Mouse (Mus musculus): ENCODE measurements around the gene Zan. TPM values are rescaled to one million over a fixed set of nuclear protein-coding genes. Genes with fewer than 3 reads are reported as not detected.
"Not testable (repeated sequence)": the region's sequence is repeated elsewhere in the genome, so short reads cannot be mapped to it uniquely, and the experiment has no call there.

Gene Zan
- total RNA-seq, 2 experiments from 2014 or later: 0.02 to 0.05 TPM

DNA sequence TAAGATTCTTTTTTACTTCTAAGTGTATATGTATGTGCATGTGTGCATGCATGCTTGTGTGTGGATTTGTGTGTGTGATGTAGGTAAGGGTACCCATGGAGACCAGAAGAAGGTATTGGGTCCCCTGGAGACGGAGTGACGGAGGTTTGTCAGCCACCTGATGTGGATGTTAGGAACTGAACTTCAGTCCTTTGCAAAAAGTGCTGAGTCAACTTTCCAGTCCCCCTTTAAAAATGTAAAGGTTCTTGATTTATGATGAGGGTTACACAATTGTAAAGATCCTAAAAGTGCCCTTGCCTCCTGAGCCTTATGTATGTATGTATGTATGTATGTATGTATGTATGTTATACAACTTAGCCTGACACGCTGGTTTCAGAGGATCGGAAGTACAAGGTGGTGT lies 46.5 kb downstream of the Zan start:
- not testable (repeated sequence) for ATAC-seq (replicated peaks; ENCODE audit: low FRiP score, low TSS enrichment, poor library complexity, severe bottlenecking)

- 0 out of 2 replicates have a peak, but pooled peaks have one; percentile 43 for ATAC-seq (replicated peaks; ENCODE audit: low FRiP score, low TSS enrichment, poor library complexity, severe bottlenecking)
Observed at GRCm38 (mm10) chr5:137425648-137426047, 51.2 kb downstream of the Zan start.

GRCm38 (mm10) chr5:137419841-137420240 lies 57.0 kb downstream of the Zan start:
- ATAC-seq (replicated peaks; ENCODE audit: low FRiP score, low TSS enrichment, poor library complexity, severe bottlenecking): no peak

DNA sequence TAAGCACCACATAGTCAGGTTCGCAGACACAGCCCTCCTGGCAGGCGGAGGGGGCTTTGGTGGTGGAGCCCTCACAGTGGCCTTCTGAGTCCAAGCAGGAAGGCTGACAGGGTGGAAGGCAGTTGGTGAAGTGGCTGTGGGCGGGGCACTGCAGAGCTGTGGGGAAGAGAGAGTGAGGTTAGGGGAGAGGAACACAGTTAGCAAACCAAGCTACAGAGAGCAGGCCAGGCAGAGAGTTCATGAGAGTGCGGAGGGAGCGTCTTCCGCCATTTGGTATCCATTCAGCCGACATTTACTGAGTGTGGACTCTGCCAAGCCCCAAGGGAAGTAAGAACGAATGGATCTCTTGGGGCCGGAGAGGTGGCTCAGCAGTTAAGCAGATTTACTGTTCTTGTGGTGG lies 57.8 kb downstream of the Zan start:
- ATAC-seq (replicated peaks; ENCODE audit: low FRiP score, low TSS enrichment, poor library complexity, severe bottlenecking): no peak

GRCm38 (mm10) chr5:137414253-137414652 lies 62.6 kb downstream of the Zan start:
- no peak for ATAC-seq (replicated peaks; ENCODE audit: low FRiP score, low TSS enrichment, poor library complexity, severe bottlenecking)

DNA sequence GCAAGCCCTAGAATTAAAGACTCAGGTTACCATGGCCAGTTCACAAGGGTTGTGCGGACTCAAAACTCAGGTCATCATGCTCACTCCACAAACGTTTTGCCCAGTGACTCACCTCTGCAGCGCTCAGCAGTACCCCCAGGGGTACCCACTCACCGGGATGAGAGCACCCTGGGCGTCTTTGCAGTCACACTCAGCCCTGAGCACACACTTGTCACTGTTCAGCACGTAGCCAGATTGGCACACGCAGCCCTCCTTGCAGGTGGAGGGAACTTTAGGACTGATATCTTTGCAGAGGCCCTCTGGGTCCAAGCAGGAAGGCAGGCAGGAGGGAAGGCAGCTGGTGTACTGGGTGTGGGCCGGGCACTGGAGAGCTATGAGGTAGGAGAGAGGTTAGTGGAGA lies 65.6 kb downstream of the Zan start:
- no peak for ATAC-seq (replicated peaks; ENCODE audit: low FRiP score, low TSS enrichment, poor library complexity, severe bottlenecking)

DNA sequence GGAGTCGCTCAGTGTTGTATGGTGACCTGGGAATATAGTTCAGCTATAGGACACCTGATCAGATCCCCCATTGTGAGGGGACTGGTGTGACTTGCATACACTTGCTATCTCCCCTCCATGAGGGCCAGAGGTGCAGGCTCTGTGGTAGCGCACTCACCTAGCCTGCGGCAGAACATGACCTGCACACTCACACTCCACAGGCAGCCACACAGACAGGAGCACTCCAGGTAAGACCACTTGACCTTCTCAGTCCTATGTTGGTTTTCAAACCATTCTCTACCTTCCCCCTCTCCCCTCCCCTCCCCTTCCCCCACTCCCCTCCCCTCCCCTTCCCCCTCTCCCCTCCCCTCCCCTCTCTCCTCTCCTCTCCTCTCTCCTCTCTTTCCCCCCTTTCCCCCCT lies 66.3 kb downstream of the Zan start:
- no peak for ATAC-seq (replicated peaks; ENCODE audit: low FRiP score, low TSS enrichment, poor library complexity, severe bottlenecking)

DNA sequence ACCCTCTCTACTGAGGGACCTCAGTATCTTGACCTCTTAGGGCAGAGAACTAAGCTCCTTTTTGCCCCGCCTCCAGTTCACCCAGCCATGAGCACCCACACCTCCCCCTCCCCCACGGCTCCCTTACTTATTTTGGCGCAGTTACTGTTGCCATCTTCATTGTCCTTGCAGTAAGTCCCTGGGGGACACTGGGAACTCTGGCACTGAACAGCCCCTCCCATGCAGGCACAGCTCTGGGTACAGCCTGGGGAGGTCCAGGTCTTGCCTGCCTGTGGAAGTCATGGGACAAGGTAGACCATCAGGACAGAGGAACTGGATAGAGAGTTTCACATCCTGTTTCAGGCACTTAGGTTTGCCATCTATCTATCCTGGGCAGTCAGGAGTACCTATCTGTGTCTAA lies 66.8 kb downstream of the Zan start:
- no peak for ATAC-seq (replicated peaks; ENCODE audit: low FRiP score, low TSS enrichment, poor library complexity, severe bottlenecking)

GRCm38 (mm10) chr5:137409451-137409850 lies 67.4 kb downstream of the Zan start:
- no peak for ATAC-seq (replicated peaks; ENCODE audit: low FRiP score, low TSS enrichment, poor library complexity, severe bottlenecking)

GRCm38 (mm10) chr5:137404081-137404480 lies 72.8 kb downstream of the Zan start:
- no peak for ATAC-seq (replicated peaks; ENCODE audit: low FRiP score, low TSS enrichment, poor library complexity, severe bottlenecking)

GRCm38 (mm10) chr5:137394456-137394855 lies 82.4 kb downstream of the Zan start:
- no peak for ATAC-seq (replicated peaks; ENCODE audit: low FRiP score, low TSS enrichment, poor library complexity, severe bottlenecking)

- no peak for ATAC-seq (replicated peaks; ENCODE audit: low FRiP score, low TSS enrichment, poor library complexity, severe bottlenecking)
Observed at GRCm38 (mm10) chr5:137391641-137392040, 85.2 kb downstream of the Zan start.

DNA sequence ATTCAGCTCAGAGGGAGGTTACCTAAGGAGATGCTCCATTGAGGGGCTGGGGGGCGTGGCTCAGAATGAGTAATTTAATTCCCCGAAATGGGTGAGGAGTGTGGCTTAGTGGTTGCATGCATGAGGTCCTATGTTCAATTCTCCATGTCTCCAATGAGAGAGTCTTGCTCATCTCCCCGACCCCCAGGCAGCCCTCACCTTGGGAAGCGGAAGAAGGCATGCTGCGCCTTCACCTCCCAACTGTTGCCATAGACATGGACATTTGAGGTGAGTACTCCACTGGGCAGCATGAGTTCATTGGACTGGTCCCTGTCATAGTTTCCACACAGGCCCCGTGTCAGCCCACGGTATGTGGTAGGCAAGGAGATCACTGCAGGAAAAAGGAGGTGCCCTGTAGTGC lies 90.2 kb downstream of the Zan start:
- no peak for ATAC-seq (replicated peaks; ENCODE audit: low FRiP score, low TSS enrichment, poor library complexity, severe bottlenecking)

DNA sequence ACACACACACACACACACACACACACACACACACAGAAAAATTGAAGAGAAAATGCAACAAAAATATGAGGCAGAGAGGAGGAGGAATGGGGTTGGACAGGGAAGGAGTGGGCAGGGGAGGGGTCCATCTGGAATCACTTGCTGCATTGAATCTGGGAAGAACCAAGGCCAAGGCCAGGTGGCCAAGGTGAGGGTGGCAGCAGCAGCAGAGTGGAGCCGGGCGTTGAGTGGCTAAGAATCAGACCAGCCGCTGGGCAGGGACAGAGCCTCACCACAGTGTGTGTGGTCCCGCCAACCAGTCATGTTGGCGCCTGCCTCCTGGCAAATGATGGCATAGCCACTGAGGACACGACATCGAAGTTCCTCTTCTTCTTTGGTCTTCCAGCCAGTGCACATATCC lies 93.4 kb downstream of the Zan start:
- no peak for ATAC-seq (replicated peaks; ENCODE audit: low FRiP score, low TSS enrichment, poor library complexity, severe bottlenecking)

GRCm38 (mm10) chr5:137381152-137381551 lies 95.7 kb downstream of the Zan start:
- peak; percentile 68; the same call in 1 of the 2 replicates for ATAC-seq (replicated peaks; ENCODE audit: low FRiP score, low TSS enrichment, poor library complexity, severe bottlenecking)

DNA sequence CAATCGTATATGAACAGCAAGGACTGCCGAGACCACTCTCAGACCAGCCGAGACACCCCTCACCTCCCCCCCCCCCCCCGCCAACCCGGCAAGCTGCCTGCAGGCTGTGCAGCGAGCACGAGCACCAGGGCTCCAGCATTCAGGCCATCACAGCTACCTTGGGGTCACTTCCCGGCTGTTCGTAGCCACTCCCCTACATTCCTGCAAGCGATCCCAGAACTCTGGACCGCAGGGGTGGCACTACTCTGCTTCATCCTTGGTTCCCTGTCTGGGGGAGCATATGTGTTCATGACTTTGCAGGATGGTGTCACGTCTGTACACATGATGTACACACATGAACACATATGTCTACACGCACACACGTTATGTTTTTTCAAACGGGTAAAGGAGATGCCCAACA lies 99.3 kb downstream of the Zan start:
- no peak for ATAC-seq (replicated peaks; ENCODE audit: low FRiP score, low TSS enrichment, poor library complexity, severe bottlenecking)

- no peak for ATAC-seq (replicated peaks; ENCODE audit: low FRiP score, low TSS enrichment, poor library complexity, severe bottlenecking)
Observed at GRCm38 (mm10) chr5:137377176-137377575, 99.7 kb downstream of the Zan start.

GRCm38 (mm10) chr5:137376722-137377121 lies 100.1 kb downstream of the Zan start:
- ATAC-seq (replicated peaks; ENCODE audit: low FRiP score, low TSS enrichment, poor library complexity, severe bottlenecking): no peak

DNA sequence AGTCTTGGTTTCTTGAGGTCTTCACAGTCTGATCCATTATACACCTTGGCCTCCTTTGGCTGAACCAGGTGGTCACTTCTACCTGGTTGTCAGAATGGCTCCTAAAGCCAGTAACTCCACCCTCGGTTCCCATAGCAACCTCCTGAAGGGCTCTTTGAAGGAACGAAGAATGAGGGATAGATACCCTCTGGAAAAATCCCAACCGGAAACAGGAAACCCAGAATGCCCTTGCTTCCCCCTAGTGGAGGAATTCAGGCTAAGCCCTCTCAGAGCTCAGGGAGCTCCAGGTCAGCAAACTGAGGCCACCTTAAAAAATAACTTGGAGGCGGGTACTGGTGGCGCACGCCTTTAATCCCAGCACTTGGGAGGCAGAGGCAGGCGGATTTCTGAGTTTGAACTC lies 100.7 kb downstream of the Zan start:
- ATAC-seq (replicated peaks; ENCODE audit: low FRiP score, low TSS enrichment, poor library complexity, severe bottlenecking): no peak

DNA sequence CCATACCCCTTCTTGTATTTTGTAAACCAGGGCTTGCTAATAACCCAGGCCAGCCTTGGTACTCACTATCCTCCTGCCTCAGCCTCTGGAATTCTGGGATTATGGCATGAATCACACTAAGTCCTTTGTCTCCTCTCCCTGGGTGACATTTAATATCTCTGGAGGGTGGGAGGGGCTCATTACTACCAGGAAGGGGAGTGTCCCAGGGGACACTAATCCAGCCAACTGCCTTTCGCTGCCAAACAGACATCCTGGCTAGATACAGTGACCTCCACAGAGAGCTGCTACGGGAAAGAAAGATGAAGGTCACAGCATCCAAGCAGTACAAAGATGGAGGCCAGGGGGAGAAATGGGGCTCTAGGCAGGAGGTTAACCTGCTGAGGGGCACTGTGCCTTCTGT lies 101.2 kb downstream of the Zan start:
- no peak for ATAC-seq (replicated peaks; ENCODE audit: low FRiP score, low TSS enrichment, poor library complexity, severe bottlenecking)

- ATAC-seq (replicated peaks; ENCODE audit: low FRiP score, low TSS enrichment, poor library complexity, severe bottlenecking): no peak
Observed at GRCm38 (mm10) chr5:137374521-137375080, 102.3 kb downstream of the Zan start.

GRCm38 (mm10) chr5:137373371-137373950 lies 103.4 kb downstream of the Zan start:
- no peak for ATAC-seq (replicated peaks; ENCODE audit: low FRiP score, low TSS enrichment, poor library complexity, severe bottlenecking)

Measured in megakaryocyte-erythroid progenitor cell, adult 5-6 weeks (primary cell).